Mouse (Mus musculus) C2C12 (cell line): ENCODE measurements around the gene 2310061I04Rik.
"Not testable (repeated sequence)": the region's sequence is repeated elsewhere in the genome, so short reads cannot be mapped to it uniquely, and the experiment has no call there.

Experiments
- CEBPB ChIP-seq: IDR thresholded peaks from one replicate; pipeline ENCODE4 v1.6.1; 2011; ENCODE audit warnings: low read depth, mild to moderate bottlenecking, control low read depth, moderate library complexity
- CTCF ChIP-seq: IDR thresholded peaks from one replicate; pipeline ENCODE4 v1.5.1; 2011; ENCODE audit not compliant: control insufficient read depth, insufficient read depth, insufficient read length
- FOSL1 ChIP-seq: IDR thresholded peaks from one replicate; pipeline ENCODE4 v1.8.0; 2011; ENCODE audit warnings: mild to moderate bottlenecking, low read length; ENCODE audit not compliant: poor library complexity, insufficient read depth, severe bottlenecking
- MAX ChIP-seq: IDR thresholded peaks from one replicate; pipeline ENCODE4 v1.6.1; 2011; ENCODE audit warnings: mild to moderate bottlenecking, control low read depth
- MYOD1 ChIP-seq: IDR thresholded peaks from one replicate; pipeline ENCODE4 v1.6.1; 2011; ENCODE audit warnings: low read depth; ENCODE audit not compliant: control insufficient read depth, insufficient read length
- USF1 ChIP-seq: IDR thresholded peaks from one replicate; pipeline ENCODE4 v1.6.1; 2011; ENCODE audit warnings: low read depth, mild to moderate bottlenecking, control low read depth, moderate library complexity

DNA sequence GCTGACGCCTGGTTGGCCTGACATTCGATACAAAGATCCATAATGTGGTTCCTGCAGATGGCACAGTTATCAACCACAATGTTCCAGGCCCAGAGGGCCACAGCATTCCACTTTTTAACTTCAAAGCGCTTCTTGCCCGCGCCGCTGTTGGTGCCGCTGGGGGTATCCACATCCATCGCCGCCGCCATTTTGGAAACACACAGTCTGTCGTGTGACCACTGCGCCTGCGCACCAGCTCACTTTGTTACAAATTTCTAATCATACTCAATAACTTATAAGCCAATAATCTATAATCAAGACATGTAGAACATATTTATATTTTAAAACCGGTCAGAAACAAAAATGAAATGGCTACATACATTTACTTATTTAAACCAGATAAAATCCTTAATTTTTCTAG is 38.5 kb upstream of the 2310061I04Rik start:
- TF ChIP-seq MAX, CTCF, USF1, FOSL1, MYOD1, CEBPB: not testable (repeated sequence)
